Mouse (Mus musculus): ENCODE data around the gene Nr1i3.

DNA sequence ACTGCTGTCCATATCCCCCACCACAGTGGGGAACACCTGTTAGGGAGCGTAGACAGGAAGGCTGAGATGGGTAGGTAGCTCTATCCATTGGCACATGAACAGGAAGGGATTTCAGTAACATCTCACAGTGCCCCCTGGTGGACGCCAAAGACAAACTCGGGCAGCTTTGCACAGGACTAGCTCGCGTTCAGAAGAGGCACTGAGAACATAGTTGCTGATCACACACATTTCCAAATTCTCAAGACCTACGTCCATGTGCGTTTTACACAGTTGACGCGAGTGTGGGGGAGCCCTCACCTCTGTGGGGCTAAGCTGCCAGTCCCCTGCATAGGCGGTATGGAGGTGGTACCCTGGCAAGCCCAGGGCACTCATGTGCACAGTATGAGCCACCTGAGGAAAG is 7.1 kb downstream of the Nr1i3 start:
- peak; percentile 77 for TF ChIP-seq CTCF (IDR thresholded peaks at IDR 0.05; ENCODE audit: low read depth, low read length)
- no peak for TF ChIP-seq POLR2AphosphoS5 (IDR thresholded peaks at IDR 0.05; ENCODE audit: insufficient replicate concordance, low read depth, low read length)
- TF ChIP-seq GATA1 (IDR thresholded peaks at IDR 0.05; ENCODE audit: borderline replicate concordance, low read length): no peak
- no peak for TF ChIP-seq TAL1 (conservative IDR thresholded peaks at IDR 0.05; ENCODE audit: low read depth, low read length)
- TF ChIP-seq GATA2 (IDR thresholded peaks at IDR 0.05; ENCODE audit: borderline replicate concordance, low read depth, low read length): no peak
